Mouse (Mus musculus) layer of hippocampus, adult 18-20 months (tissue): ENCODE measurements at regions not wholly inside any gene's neighbourhood (a gene's known extent, or its start where the extent isn't known, plus 50 kb on each side); places are given as distances from the start of the nearest gene placed in this dataset.
A peak's percentile ranks its signal among the peaks of the same experiment; 100 is the strongest.

ENCODE experiments used
- DNase-seq, 2 experiments: peaks; one replicate each; pipeline ENCODE4 v3.0.0; 2022; ENCODE audit warnings: low spot score in 2 of 2

GRCm38 (mm10) chr1:157014532-157015497, 75.4 kb upstream of the Ralgps2 start:
- no peak for DNase-seq

- DNase-seq: no peak
These were observed 74.2 kb upstream of the Ralgps2 start for GRCm38 (mm10) chr1:157013669-157014048.

GRCm38 (mm10) chr1:157012950-157013668, 73.7 kb upstream of the Ralgps2 start:
- DNase-seq: no peak

GRCm38 (mm10) chr1:157011226-157011625, 71.8 kb upstream of the Ralgps2 start:
- DNase-seq: no peak

- DNase-seq: no peak
These were observed 70.0 kb upstream of the Ralgps2 start for GRCm38 (mm10) chr1:157009427-157009826.

GRCm38 (mm10) chr1:157007891-157008730, 68.7 kb upstream of the Ralgps2 start:
- DNase-seq: no peak

- DNase-seq: no peak
These were observed 65.1 kb upstream of the Ralgps2 start for GRCm38 (mm10) chr1:157004312-157005074.

- no peak for DNase-seq
These were observed 63.6 kb upstream of the Ralgps2 start for GRCm38 (mm10) chr1:157003034-157003433.

- DNase-seq: no peak
These were observed 62.8 kb upstream of the Ralgps2 start for GRCm38 (mm10) chr1:157002258-157002657.

GRCm38 (mm10) chr1:157001008-157001660, 61.7 kb upstream of the Ralgps2 start:
- no peak for DNase-seq

- no peak for DNase-seq
These were observed 60.5 kb upstream of the Ralgps2 start for GRCm38 (mm10) chr1:156999947-157000346.

- DNase-seq: no peak
These were observed 59.8 kb upstream of the Ralgps2 start for GRCm38 (mm10) chr1:156999272-156999671.

- no peak for DNase-seq
These were observed 58.3 kb upstream of the Ralgps2 start for GRCm38 (mm10) chr1:156997476-156998305.

GRCm38 (mm10) chr1:156997033-156997432, 57.6 kb upstream of the Ralgps2 start:
- peak; percentile 55 to 74 for DNase-seq

- no peak for DNase-seq
These were observed 56.9 kb upstream of the Ralgps2 start for GRCm38 (mm10) chr1:156996084-156996880.

- DNase-seq: no peak
These were observed 55.9 kb upstream of the Ralgps2 start for GRCm38 (mm10) chr1:156995180-156995951.

GRCm38 (mm10) chr1:156994644-156995016, 55.2 kb upstream of the Ralgps2 start:
- DNase-seq: no peak
